Mouse (Mus musculus): ENCODE data around the gene Alox5.

The Alox5 gene

GRCm38 (mm10) chr6:116417518-116418315 is 43.3 kb downstream of the Alox5 start:
- no peak for DNase-seq (ENCODE audit: low spot score)

GRCm38 (mm10) chr6:116416000-116416552 is 44.9 kb downstream of the Alox5 start:
- no peak for DNase-seq (ENCODE audit: low spot score)

DNA sequence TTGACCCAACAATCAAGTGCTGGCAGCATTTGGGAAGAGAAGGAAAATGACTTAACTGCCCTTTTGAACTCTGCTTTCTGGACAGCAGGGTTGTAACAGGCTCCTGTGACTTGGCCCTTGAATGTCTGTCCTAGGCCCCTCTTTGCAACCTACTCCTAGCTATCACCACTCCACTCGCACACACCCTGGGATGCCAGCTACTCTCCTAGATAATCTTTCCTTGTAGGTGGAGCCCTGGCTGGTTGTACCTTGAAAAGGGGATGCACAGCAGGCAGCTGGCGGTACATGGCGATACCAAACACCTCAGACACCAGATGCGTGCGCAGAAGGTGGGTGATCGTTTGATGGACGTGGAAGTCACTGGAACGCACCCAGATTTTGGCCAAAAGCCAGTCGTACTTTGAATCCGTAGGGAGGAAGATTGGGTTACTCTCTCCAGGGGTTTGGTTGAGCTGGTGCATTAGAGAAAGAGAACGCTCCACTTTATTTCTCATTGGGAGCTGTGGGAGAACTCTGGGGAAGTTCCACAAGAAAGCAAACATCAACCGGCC is 45.8 kb downstream of the Alox5 start:
- no peak for DNase-seq (ENCODE audit: low spot score)

DNA sequence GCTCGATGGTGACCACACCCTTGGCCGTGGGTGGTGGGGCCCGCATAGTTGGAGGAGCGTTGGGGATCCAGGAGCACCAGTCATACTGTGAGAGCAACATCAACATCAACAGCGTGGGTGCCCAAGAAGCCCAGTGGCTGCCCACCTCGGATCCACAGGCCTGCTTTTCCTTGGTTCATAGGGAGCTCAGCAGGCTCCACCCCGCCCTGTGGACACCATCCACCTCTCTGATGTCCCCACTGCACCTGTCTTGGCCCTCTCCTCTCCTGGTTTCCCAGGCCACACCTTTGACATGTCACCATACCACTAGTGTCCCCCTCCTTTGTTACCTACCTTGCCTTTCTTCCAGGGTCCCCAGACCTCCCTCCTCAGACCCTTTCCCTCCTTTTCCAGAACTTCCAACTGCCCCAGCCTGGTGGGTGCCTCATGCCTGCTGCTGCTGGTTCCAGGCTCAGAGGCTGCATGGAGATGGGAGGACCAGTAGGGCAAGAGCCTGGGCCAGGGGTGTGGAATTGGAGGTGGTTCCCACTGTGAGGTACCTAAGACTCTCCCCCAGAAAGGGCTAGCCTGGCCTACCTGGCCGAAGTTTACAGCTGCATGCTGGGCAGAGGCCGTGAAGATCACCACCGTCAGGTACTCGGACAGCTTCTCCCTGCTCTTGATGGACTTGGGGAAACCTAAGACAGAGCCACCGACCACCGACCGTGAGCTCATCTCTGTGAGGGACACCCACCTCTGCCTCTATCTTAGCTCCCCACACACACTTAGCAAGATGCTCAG is 48.2 kb downstream of the Alox5 start:
- DNase-seq (ENCODE audit: low spot score): no peak

DNA sequence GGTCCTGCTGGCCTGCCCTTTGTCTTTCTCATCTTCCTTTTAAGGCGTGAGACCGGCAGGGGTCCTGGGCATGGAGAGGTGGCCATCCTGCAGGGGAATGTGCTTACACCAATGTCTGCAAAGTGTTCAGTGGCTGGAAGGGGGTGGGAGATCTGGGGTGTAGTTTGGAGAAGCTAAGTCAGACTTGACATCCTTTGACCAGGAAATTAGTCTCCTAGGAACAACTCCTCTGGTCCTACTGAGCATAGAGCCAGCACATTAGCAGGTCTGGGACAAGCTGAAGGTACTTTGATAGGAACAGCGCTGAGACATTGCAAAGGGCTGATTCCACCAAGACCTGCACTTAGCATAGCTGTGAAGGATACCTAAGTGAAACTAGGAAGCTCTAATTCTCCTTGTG is 49.3 kb downstream of the Alox5 start:
- no peak for DNase-seq (ENCODE audit: low spot score)

GRCm38 (mm10) chr6:116410436-116410835 is 50.5 kb downstream of the Alox5 start:
- no peak for DNase-seq (ENCODE audit: low spot score)

- no peak for DNase-seq (ENCODE audit: low spot score)
Measured at GRCm38 (mm10) chr6:116407956-116408657, 52.9 kb downstream of the Alox5 start.

DNA sequence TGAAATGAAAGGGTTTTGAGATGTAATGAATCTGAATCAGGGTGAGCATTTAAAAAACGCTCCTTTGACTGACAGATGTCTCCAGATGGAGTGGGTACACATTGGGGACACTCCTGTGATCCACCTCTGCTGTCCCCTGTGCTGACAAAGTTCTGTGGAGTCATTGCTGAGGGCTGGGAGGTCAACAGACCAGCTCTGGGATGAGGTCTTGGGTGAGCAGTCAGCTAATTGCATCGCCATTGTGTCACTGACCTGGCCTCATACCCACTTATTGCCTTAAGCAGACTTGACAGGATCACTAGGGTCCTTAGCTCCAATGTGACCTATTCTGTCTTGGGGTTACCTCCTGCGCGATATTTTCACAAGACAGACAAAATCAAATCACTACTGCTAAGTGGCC is 53.8 kb downstream of the Alox5 start:
- DNase-seq (ENCODE audit: low spot score): no peak

GRCm38 (mm10) chr6:116406680-116407079 is 54.3 kb downstream of the Alox5 start:
- DNase-seq (ENCODE audit: low spot score): no peak

DNA sequence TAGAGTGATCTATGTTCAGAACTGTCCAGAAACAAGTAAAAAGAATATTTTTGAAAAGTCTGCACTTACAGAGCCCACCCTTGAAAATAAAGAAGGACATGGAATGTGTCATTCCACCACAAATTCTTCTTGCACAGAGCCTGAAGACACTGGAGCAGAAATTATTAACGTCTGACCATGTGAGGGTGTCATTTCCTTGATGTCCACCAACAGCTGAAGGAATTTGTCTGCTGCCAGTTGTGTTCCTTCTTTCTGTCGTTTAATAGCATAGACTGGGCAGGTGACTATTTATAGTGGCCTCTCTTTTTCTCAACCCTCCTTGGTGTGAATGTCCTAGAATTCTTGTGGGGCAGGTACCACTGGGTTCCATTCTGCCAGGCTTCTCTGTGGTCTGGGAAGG is 54.8 kb downstream of the Alox5 start:
- DNase-seq (ENCODE audit: low spot score): no peak

DNA sequence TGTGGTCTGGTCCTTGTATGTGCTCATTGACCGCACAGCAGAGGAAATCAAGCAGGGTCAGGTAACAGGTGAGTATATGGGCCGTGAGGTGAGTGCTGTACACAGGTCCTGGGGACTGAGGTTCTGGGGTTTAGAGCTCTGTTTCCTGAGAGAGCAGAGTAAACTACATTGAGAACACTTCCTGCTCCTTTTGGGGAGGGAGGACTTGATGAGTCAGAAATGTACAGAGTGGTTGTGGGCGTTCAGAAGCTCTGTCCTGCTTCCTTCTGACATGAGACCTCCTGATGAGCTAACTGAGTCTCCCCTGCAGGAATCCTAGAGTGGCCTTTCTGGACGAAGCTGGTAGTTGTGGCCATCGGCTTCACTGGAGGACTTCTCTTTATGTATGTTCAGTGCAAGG is 55.3 kb downstream of the Alox5 start:
- no peak for DNase-seq (ENCODE audit: low spot score)

GRCm38 (mm10) chr6:116405243-116405642 is 55.7 kb downstream of the Alox5 start:
- DNase-seq (ENCODE audit: low spot score): no peak

GRCm38 (mm10) chr6:116402426-116402825 is 58.6 kb downstream of the Alox5 start:
- DNase-seq (ENCODE audit: low spot score): no peak

DNA sequence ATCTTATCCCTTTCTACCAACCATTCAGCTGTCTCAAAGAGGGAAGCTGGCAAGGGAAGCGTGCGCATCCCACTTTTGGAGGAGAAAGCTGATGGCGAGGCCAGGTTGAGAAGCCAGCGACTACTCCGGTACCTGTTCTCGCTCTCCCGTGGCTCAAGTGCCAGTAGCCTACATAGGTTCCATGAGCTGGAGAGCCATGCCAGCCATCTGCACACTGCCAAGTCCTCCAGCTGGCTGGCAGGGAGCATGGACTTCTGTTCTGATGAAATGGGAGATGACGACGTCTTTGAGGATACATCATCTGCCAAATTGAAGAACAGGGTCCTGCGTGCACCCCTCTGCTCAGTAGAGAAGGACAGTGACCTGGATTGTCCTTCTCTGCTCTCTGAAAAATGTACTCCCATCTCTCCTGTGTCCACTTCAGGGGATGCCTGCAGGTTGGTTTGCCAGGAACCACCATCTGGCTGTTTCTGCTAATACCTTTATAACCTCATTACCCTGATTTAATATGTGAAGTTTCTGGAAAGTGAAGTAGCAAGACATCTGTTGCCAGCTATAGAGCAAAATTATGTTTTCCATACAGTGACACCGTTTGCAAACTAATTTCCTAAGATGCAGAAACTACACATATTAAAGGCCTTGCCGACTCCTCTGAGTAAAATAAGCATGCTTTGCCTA is 59.1 kb downstream of the Alox5 start:
- DNase-seq (ENCODE audit: low spot score): no peak

DNA sequence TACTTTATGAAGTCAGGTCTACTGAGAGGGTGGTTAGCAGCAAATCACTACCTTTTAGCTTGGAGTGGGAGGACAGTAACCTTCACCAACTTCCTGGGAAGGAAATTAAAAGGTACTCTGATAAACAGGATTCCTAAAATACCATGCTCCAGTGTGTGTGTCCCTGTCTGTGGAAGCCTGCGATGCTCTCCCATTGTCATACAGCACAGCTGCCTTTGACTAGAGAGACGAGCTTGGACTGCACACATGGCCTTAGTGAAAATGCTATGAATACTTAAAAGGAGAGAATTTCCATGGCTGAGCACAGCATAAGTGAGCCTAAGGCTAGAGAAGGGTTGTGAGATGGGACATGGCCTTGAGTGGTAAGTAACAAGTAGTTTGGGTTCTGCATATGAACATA is 62.8 kb downstream of the Alox5 start:
- DNase-seq (ENCODE audit: low spot score): peak; percentile 21

- DNase-seq (ENCODE audit: low spot score): no peak
Measured at GRCm38 (mm10) chr6:116397621-116398020, 63.4 kb downstream of the Alox5 start.

- no peak for DNase-seq (ENCODE audit: low spot score)
Measured at GRCm38 (mm10) chr6:116394916-116395648, 65.9 kb downstream of the Alox5 start.

DNA sequence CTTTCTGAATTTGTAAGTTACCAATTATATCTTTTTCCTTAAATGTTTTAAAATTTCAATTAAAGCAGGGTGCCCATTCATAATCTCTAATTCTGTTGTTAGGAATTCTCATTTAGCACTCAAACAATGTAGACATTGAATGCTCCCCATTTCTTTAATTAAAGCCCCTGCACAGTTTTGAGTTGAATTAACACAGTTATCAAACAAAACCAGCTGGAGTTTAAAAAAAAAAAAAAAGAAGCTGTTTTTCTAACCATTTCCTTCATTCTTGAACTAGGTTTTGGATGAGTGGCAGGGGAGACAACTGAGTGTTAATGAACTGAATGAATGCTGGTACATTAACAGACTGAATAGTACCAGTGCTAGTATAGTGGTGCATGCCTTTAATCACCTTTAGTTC is 71.5 kb downstream of the Alox5 start:
- DNase-seq (ENCODE audit: low spot score): no peak

DNA sequence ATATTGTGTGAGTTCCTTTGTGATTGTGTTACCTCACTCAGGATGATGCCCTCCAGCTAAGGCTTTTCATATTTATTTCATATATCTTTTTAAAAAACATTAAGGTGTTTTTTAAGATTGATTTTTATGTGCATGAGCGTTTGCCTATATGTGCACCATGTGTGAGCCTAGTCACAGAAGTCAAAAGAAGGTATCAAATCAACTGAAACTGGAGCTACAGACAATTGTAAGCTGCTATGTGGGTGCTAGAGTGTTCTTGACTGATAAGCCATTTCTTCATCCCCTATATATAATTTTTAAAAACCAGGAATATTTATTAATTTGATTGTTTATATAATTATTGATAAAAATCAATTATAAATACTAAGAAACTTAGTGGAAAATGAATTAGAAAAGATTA is 72.9 kb downstream of the Alox5 start:
- no peak for DNase-seq (ENCODE audit: low spot score)

DNA sequence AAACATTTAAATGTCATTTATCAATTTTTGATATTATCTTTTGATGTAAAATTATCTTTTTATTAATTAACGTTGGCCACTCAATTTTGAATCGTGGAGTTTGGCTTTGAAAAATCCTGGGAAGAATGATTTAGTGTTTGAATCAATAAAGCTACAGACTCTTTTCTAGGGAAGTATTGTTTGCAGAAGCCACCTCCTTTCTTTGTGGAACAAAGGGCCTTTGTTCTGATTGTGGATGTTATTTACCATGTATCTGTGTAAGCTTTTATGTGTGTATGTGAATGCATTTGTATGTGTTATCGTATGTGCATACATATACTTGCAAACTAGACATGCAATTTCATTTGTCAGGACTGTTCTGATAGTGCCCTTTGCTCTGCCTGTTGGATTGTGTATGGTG is 74.5 kb downstream of the Alox5 start:
- DNase-seq (ENCODE audit: low spot score): no peak

- no peak for DNase-seq (ENCODE audit: low spot score)
Measured at GRCm38 (mm10) chr6:116386045-116386415, 74.9 kb downstream of the Alox5 start.

All from left cerebral cortex, adult 11 months (tissue).